ENCODE assay signal across 1 mouse cellular context in genomic region chr6:125603234-125603633, GRCm38 (mm10).
TF ChIP-seq lines count a peak whose summit lies in the region.

No protein-coding gene starts in this region.

TF ChIP-seq in CH12.LX, 34 proteins besides CTCF, POLR2A, EP300 and RAD21 (continued from another document):
- TF ChIP-seq NELFE (IDR thresholded peaks at IDR 0.05; ENCODE audit: low read depth, low read length), result peak; percentile 48; the same call in 1 of the 2 replicates
- peak; percentile 51; the same call in 1 of the 2 replicates for TF ChIP-seq MEF2A (IDR thresholded peaks at IDR 0.05; ENCODE audit: borderline replicate concordance, low read depth, low read length)
- 0 out of 2 replicates have a peak, but pooled peaks have one; percentile 9 for TF ChIP-seq ETS1 (conservative IDR thresholded peaks at IDR 0.05; ENCODE audit: low read depth, low read length)
- no peak for TF ChIP-seq PAX5 (IDR thresholded peaks at IDR 0.05; ENCODE audit: low read length)
- no peak for TF ChIP-seq MXI1 (IDR thresholded peaks at IDR 0.05; ENCODE audit: low read depth, low read length)
- TF ChIP-seq ELF1 (IDR thresholded peaks at IDR 0.05; ENCODE audit: low read depth, low read length), result peak; percentile 57
- peak; percentile 26; the same call in 1 of the 2 replicates for TF ChIP-seq MAX (IDR thresholded peaks at IDR 0.05; ENCODE audit: low read length)
- no peak for TF ChIP-seq KAT2A (IDR thresholded peaks at IDR 0.05; ENCODE audit: insufficient replicate concordance, low read length)
- no peak for TF ChIP-seq CHD2 (IDR thresholded peaks at IDR 0.05; ENCODE audit: low read length)
- TF ChIP-seq JUND (conservative IDR thresholded peaks at IDR 0.05; ENCODE audit: low read depth, low read length), result no peak
- TF ChIP-seq IRF4 (IDR thresholded peaks at IDR 0.05; ENCODE audit: low read depth, low read length), result 0 out of 2 replicates have a peak, but pooled peaks have one; percentile 20
- 0 out of 2 replicates have a peak, but pooled peaks have one; percentile 46 for TF ChIP-seq MAZ (IDR thresholded peaks at IDR 0.05; ENCODE audit: low read depth, low read length)
- no peak for TF ChIP-seq E2F4 (IDR thresholded peaks at IDR 0.05; ENCODE audit: insufficient replicate concordance, low read depth, low read length)
- TF ChIP-seq MYC (IDR thresholded peaks at IDR 0.05; ENCODE audit: low read depth, low read length), result no peak
